Mouse (Mus musculus): ENCODE results near the gene Slc5a5. TPM values are rescaled to one million over a fixed set of nuclear protein-coding genes. Genes with fewer than 3 reads are reported as not detected.
A peak's percentile ranks its signal among the peaks of the same experiment; 100 is the strongest.

The Slc5a5 gene
- polyA plus RNA-seq, 1 experiment: 3.0 TPM

DNA sequence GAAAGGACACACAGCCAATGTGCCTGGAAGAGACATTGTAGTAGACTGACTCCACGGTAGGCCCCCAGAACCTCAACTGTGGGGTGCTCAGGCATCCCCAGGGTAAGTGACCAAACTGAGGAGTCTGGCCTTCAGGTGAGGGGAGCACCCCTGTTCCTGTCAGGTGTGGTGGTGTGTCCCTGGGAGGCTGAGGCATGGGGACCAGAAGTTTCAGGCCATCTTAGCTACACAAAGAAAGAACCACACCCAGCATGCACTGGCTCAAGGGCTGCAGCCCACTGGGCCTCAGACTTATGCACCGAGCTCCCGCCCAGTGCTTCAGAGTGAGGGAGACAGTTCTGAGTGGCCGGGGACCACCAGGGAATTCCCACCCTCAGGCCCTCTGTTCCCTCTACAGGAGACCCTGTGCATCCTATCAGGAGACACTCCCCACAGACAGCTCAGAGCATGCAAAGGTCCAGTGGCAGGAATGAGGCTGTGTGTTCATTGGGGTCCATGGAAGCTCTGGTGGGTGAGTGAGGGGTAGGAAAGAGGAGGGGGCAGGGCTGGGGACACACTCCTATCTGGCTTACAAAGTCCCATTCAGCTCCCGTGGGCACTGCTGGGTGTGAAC, 21.3 kb downstream of the Slc5a5 start:
- no peak overlapping the region for H3K4me2 ChIP-seq (ENCODE audit: low read depth)
- H3K4me3 ChIP-seq: no peak overlapping the region
- TF ChIP-seq MYOD1 (IDR thresholded peaks at IDR 0.05; ENCODE audit: control insufficient read depth in 1 of 3, insufficient read length in 2 of 3, low read depth in 2 of 3): no peak
- peaks cover 6% of the 10 kb centered on the region for H3K79me2 ChIP-seq (ENCODE audit: control insufficient read depth, insufficient read depth)
- no peak overlapping the region for H3ac ChIP-seq (ENCODE audit: control insufficient read depth, insufficient read length)
- no peaks in the 10 kb centered on the region for H3K27me3 ChIP-seq (ENCODE audit: control insufficient read depth, insufficient read depth, insufficient read length)
- H3K36me3 ChIP-seq (ENCODE audit: control insufficient read depth, insufficient read depth): no peaks in the 10 kb centered on the region

DNA sequence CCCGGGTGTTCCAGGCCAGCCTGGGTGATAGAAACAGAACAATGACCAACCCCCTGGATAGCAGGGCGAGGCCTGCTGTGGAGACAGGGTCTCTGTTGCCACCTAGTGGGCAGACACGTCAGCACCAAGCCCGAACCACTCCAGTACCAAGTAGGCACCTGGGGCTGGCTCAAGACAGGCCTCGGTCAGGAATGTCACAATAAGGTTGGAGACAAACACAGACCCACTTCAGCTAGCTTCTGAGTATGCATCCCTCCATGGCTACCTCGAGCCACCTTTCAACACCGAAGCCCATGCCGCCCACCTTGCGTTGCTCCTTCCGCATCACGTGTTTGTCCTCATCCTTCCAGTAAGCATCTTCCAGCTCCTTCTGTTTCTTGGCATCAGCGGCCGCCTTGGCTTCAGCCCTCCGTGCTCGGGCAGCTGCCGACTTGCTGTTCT, 22.9 kb downstream of the Slc5a5 start:
- Histone ChIP-seq H3K4me2 (ENCODE audit: low read depth) (no peak overlapping the region), H3K79me2 (ENCODE audit: control insufficient read depth, insufficient read depth) (peaks cover 6% of the 10 kb centered on the region), H3K36me3 (ENCODE audit: control insufficient read depth, insufficient read depth) (no peaks in the 10 kb centered on the region), H3K27me3 (ENCODE audit: control insufficient read depth, insufficient read depth, insufficient read length) (no peaks in the 10 kb centered on the region), H3ac (ENCODE audit: control insufficient read depth, insufficient read length) (no peak overlapping the region), H3K4me3 (no peak overlapping the region)
- TF ChIP-seq MYOG (IDR thresholded peaks at IDR 0.05; ENCODE audit: control insufficient read depth in 1 of 3, insufficient read depth in 1 of 3, insufficient read length in 2 of 3, low read depth in 2 of 3) (no peak), SRF (IDR thresholded peaks at IDR 0.05; ENCODE audit: control insufficient read depth, insufficient read length, low read depth) (peak; percentile 14)

DNA sequence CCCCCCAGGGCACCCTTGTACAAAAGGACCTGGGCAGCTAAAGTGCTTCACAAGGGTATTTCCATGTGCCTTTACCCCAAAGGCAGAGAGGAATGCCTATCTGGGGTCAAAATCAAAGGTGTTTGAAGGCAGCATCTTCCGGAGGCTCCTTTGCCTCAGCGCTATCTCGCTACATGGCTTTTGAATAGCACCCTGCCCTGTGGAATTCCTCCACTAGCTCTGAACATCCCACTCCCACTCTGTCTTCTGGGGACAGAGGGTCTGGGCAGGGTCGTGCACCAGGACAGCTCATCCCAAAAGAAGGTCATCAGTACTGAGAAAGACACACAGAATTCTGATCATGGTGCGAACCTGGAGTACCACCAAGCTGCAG, 23.4 kb downstream of the Slc5a5 start:
- Histone ChIP-seq H3K4me2 (ENCODE audit: low read depth) (no peak overlapping the region), H3K27me3 (ENCODE audit: control insufficient read depth, insufficient read depth, insufficient read length) (no peaks in the 10 kb centered on the region), H3ac (ENCODE audit: control insufficient read depth, insufficient read length) (no peak overlapping the region), H3K4me3 (no peak overlapping the region), H3K36me3 (ENCODE audit: control insufficient read depth, insufficient read depth) (no peaks in the 10 kb centered on the region), H3K79me2 (ENCODE audit: control insufficient read depth, insufficient read depth) (peaks cover 6% of the 10 kb centered on the region)
- TF ChIP-seq TCF12 (IDR thresholded peaks at IDR 0.05; ENCODE audit: insufficient read depth, poor library complexity, severe bottlenecking) (no peak), E2F4 (IDR thresholded peaks at IDR 0.05; ENCODE audit: insufficient read depth) (no peak)

- Histone ChIP-seq H3K4me3 (no peak overlapping the region), H3K4me2 (ENCODE audit: low read depth) (no peak overlapping the region), H3ac (ENCODE audit: control insufficient read depth, insufficient read length) (no peak overlapping the region), H3K27me3 (ENCODE audit: control insufficient read depth, insufficient read depth, insufficient read length) (no peaks in the 10 kb centered on the region), H3K36me3 (ENCODE audit: control insufficient read depth, insufficient read depth) (no peaks in the 10 kb centered on the region), H3K79me2 (ENCODE audit: control insufficient read depth, insufficient read depth) (peaks cover 6% of the 10 kb centered on the region)
- TF ChIP-seq MYOD1 (IDR thresholded peaks at IDR 0.05; ENCODE audit: control insufficient read depth in 1 of 3, insufficient read length in 2 of 3, low read depth in 2 of 3): no peak
- TF ChIP-seq POLR2AphosphoS2 (IDR thresholded peaks at IDR 0.05; ENCODE audit: insufficient read length, low read depth): peak; percentile 39
Observed at GRCm38 (mm10) chr8:70868559-70869198, 23.9 kb downstream of the Slc5a5 start.

DNA sequence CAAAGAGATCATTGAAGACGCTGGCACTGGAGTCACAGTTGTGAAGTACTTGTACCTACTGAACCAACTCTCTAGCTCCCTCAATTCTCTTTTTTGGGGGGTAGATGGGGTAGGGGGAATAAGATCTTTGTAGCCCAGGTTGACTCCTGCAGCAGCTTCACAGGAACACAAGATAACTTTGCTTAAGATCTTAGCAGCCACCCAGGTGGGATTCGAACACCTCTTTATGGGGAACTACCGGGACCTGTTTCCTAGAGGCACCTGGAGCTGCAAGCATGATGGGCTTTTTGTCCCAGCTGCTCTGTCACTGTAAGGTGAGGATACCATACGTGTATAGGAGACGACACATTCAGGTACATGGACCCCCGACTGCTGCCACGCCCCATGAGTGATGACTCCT, 26.0 kb downstream of the Slc5a5 start:
- Histone ChIP-seq H3K4me3 (no peak overlapping the region), H3ac (ENCODE audit: control insufficient read depth, insufficient read length) (no peak overlapping the region), H3K27me3 (ENCODE audit: control insufficient read depth, insufficient read depth, insufficient read length) (no peaks in the 10 kb centered on the region), H3K79me2 (ENCODE audit: control insufficient read depth, insufficient read depth) (no peaks in the 10 kb centered on the region), H3K36me3 (ENCODE audit: control insufficient read depth, insufficient read depth) (no peaks in the 10 kb centered on the region), H3K4me2 (ENCODE audit: low read depth) (peak overlapping the region; percentile 81)
- peak; percentile 29 for TF ChIP-seq POLR2AphosphoS2 (IDR thresholded peaks at IDR 0.05; ENCODE audit: insufficient read length, low read depth)
- TF ChIP-seq REST (IDR thresholded peaks at IDR 0.05; ENCODE audit: insufficient read depth, insufficient read length): no peak

DNA sequence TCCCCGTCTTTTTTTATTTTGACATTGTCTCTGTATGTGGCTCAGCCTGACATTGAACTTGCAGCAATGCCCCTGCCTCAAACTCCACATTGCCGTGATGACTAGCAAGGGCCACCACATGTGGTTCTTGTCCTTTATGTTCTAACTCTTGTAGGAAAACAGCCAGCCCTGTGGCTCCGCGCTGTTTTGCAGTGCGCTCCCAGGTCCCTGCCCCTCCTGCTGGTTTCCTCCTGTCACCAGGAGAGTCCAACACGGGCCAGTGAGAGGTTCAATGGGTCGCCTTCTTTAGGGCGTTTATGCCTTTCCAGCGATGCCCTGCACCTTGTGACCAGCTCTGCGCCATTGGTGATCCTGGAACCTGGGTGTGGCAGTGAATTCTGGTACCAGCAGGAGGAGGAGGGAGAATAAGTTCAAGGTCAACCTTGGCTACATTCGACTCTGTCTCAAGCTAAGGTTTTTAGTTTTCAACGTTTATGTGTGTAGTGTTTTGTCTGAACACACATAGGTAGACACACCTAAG, 26.5 kb downstream of the Slc5a5 start:
- H3K79me2 ChIP-seq (ENCODE audit: control insufficient read depth, insufficient read depth): no peaks in the 10 kb centered on the region
- peak overlapping the region; percentile 33 for H3K4me3 ChIP-seq
- no peak overlapping the region for H3ac ChIP-seq (ENCODE audit: control insufficient read depth, insufficient read length)
- peak overlapping the region; percentile 81 for H3K4me2 ChIP-seq (ENCODE audit: low read depth)
- TF ChIP-seq TCF3 (IDR thresholded peaks at IDR 0.05; ENCODE audit: insufficient read length, low read depth) (no peak), POLR2A (IDR thresholded peaks at IDR 0.05; ENCODE audit: insufficient read length, low read depth) (no peak), MYOD1 (IDR thresholded peaks at IDR 0.05; ENCODE audit: control insufficient read depth in 1 of 3, insufficient read length in 2 of 3, low read depth in 2 of 3) (no peak), REST (IDR thresholded peaks at IDR 0.05; ENCODE audit: insufficient read depth, insufficient read length) (no peak), E2F4 (IDR thresholded peaks at IDR 0.05; ENCODE audit: insufficient read depth) (no peak), MYOG (IDR thresholded peaks at IDR 0.05; ENCODE audit: control insufficient read depth in 1 of 3, insufficient read depth in 1 of 3, insufficient read length in 2 of 3, low read depth in 2 of 3) (no peak), POLR2AphosphoS2 (IDR thresholded peaks at IDR 0.05; ENCODE audit: insufficient read length, low read depth) (no peak), MAX (IDR thresholded peaks at IDR 0.05; ENCODE audit: low read depth) (no peak), USF1 (IDR thresholded peaks at IDR 0.05; ENCODE audit: low read depth) (no peak), SRF (IDR thresholded peaks at IDR 0.05; ENCODE audit: control insufficient read depth, insufficient read length, low read depth) (no peak), TCF12 (IDR thresholded peaks at IDR 0.05; ENCODE audit: insufficient read depth, poor library complexity, severe bottlenecking) (no peak), CEBPB (IDR thresholded peaks at IDR 0.05; ENCODE audit: insufficient read depth, poor library complexity, severe bottlenecking) (no peak)
- no peaks in the 10 kb centered on the region for H3K27me3 ChIP-seq (ENCODE audit: control insufficient read depth, insufficient read depth, insufficient read length)
- H3K36me3 ChIP-seq (ENCODE audit: control insufficient read depth, insufficient read depth): no peaks in the 10 kb centered on the region
